Mouse (Mus musculus) kidney, embryonic 16.5 days (tissue): ENCODE data around the gene Chad. TPM values are rescaled to one million over a fixed set of nuclear protein-coding genes. Genes with fewer than 3 reads are reported as not detected.

Source experiments
- ATAC-seq: fragments of 200-750 bp; cut with Nextera tagmentation; 2 replicates; pipeline ENCODE4 v1.8.0; 2017; ENCODE audit warnings: moderate TSS enrichment; ENCODE audit not compliant: low FRiP score, low TSS enrichment
- H3K27ac ChIP-seq: fragments of 300-500 bp; sonication (generic); 2 replicates; pipeline ENCODE4 v1.5.1; 2014; ENCODE audit warnings: low read length
- H3K27me3 ChIP-seq: fragments of 300-500 bp; sonication (generic); 2 replicates; pipeline ENCODE4 v1.6.1; 2014; ENCODE audit warnings: low read length, control low read depth, mixed read lengths; ENCODE audit not compliant: insufficient read depth
- H3K36me3 ChIP-seq: fragments of 300-500 bp; sonication (generic); 2 replicates; pipeline ENCODE4 v1.6.1; 2014; ENCODE audit warnings: low read length, control low read depth, mixed read lengths; ENCODE audit not compliant: insufficient read depth
- H3K4me1 ChIP-seq: fragments of 300-500 bp; sonication (generic); 2 replicates; pipeline ENCODE4 v1.6.1; 2014; ENCODE audit warnings: low read length, control low read depth, mixed read lengths; ENCODE audit not compliant: insufficient read depth
- H3K4me2 ChIP-seq: fragments of 300-500 bp; sonication (generic); replicated peaks from 2 replicates; pipeline ENCODE4 v1.6.1; 2014; ENCODE audit warnings: low read depth, low read length
- H3K4me3 ChIP-seq: fragments of 300-500 bp; sonication (generic); 2 replicates; pipeline ENCODE4 v1.5.1; 2014; ENCODE audit warnings: mild to moderate bottlenecking, low read length
- H3K9ac ChIP-seq: fragments of 300-500 bp; sonication (generic); replicated peaks from 2 replicates; pipeline ENCODE4 v1.6.1; 2014; ENCODE audit warnings: low read length
- H3K9me3 ChIP-seq: fragments of 300-500 bp; sonication (generic); 2 replicates; pipeline ENCODE4 v1.6.1; 2016; ENCODE audit warnings: low read length, control low read depth
- WGBS: fragments of 180-500 bp; shearing (Covaris S2); extraction: QIAGEN DNeasy Blood & Tissue Kit; methylation state at CpG from one replicate; pipeline ENCODE4 v1.1.7; 2014; 5-methylcytosine and 5-hydroxymethylcytosine counted together
- polyA plus RNA-seq: library from polyadenylated mRNA; unstranded; fragments of >200 nt; fragmentation: Nextera tagmentation; extraction: Ambion mirVana; gene quantifications from 2 replicates; pipeline ENCODE4 v1.2.1, GENCODE M21; 2015

The Chad gene
- polyA plus RNA-seq, 1 experiment from 2014 or later: 0.64 TPM

- peak overlapping the region; percentile 22 for H3K4me2 ChIP-seq
- 0 out of 2 replicates have a peak, but pooled peaks cover 9% of the 10 kb centered on the region for H3K36me3 ChIP-seq
- ATAC-seq: peak; percentile 28; the same call in 1 of the 2 replicates
- no peaks in the 10 kb centered on the region for H3K27me3 ChIP-seq
- 26% methylated on average over 9 of the region's 9 CpGs for WGBS
- H3K9ac ChIP-seq: no peak overlapping the region; the same call in 1 of the 2 replicates
- peaks cover 14% of the 10 kb centered on the region for H3K4me1 ChIP-seq
- H3K27ac ChIP-seq: no peak overlapping the region
- no peak overlapping the region for H3K4me3 ChIP-seq
- H3K9me3 ChIP-seq: no peaks in the 10 kb centered on the region
Measured at GRCm38 (mm10) chr11:94543932-94544331, 20.9 kb upstream of the Chad start.

DNA sequence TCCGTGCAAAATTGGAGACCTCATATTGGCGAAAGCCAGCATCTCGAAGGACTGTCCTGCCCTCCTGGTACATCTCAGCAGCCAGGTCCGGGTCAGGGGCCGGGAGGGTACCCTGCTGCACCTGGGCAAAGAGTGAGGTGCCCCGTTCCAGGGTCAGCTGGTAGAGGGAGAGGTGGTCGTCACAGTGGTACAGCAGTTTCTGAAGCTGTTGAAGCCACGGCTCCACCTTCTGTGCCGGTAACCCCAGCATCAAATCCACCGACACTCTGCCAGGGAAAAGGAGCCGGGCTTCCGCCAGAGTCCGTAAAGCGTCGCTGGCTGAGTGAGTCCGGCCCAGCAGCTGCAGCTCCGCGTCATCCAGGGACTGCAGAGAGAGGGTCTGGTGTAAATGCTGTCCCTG lies 20.4 kb upstream of the Chad start:
- Histone ChIP-seq H3K27ac (no peak overlapping the region), H3K4me3 (0 out of 2 replicates have a peak overlapping the region, but pooled peaks have one; percentile 7), H3K4me1 (peaks cover 14% of the 10 kb centered on the region), H3K9me3 (no peaks in the 10 kb centered on the region), H3K36me3 (0 out of 2 replicates have a peak, but pooled peaks cover 9% of the 10 kb centered on the region), H3K27me3 (no peaks in the 10 kb centered on the region), H3K9ac (no peak overlapping the region; the same call in 1 of the 2 replicates), H3K4me2 (peak overlapping the region; percentile 22)
- ATAC-seq: no peak
- whole genome bisulfite sequencing: 46% methylated on average over 18 of the region's 18 CpGs

DNA sequence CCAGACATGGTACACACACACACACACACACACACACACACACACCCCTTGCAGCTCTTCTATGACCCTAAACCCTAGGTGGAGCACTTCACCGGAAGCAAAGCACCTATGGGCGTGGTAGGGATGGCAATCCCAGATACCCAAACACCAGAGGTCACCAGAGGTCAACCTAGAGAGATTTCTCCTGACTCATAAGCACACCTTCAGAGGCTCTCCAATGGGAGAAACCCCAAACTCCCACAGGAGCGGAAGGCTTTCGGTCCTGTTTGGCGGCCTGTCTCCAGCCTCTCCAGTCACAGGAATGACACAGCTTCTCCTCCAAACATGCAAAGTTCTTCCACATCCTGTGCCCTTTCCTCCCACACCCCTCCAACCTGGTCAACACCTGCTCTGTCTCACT lies 18.5 kb upstream of the Chad start:
- H3K4me2 ChIP-seq: no peak overlapping the region
- H3K4me3 ChIP-seq: no peak overlapping the region
- peaks cover 14% of the 10 kb centered on the region for H3K4me1 ChIP-seq
- H3K9me3 ChIP-seq: no peaks in the 10 kb centered on the region
- 0 out of 2 replicates have a peak, but pooled peaks cover 9% of the 10 kb centered on the region for H3K36me3 ChIP-seq
- no peaks in the 10 kb centered on the region for H3K27me3 ChIP-seq
- WGBS: 88% methylated on average over 5 of the region's 5 CpGs
- H3K27ac ChIP-seq: no peak overlapping the region
- no peak overlapping the region for H3K9ac ChIP-seq
- no peak for ATAC-seq

GRCm38 (mm10) chr11:94547271-94547670 lies 17.6 kb upstream of the Chad start:
- ATAC-seq: no peak
- H3K4me1 ChIP-seq: peaks cover 14% of the 10 kb centered on the region
- WGBS: 94% methylated on average over 6 of the region's 6 CpGs

DNA sequence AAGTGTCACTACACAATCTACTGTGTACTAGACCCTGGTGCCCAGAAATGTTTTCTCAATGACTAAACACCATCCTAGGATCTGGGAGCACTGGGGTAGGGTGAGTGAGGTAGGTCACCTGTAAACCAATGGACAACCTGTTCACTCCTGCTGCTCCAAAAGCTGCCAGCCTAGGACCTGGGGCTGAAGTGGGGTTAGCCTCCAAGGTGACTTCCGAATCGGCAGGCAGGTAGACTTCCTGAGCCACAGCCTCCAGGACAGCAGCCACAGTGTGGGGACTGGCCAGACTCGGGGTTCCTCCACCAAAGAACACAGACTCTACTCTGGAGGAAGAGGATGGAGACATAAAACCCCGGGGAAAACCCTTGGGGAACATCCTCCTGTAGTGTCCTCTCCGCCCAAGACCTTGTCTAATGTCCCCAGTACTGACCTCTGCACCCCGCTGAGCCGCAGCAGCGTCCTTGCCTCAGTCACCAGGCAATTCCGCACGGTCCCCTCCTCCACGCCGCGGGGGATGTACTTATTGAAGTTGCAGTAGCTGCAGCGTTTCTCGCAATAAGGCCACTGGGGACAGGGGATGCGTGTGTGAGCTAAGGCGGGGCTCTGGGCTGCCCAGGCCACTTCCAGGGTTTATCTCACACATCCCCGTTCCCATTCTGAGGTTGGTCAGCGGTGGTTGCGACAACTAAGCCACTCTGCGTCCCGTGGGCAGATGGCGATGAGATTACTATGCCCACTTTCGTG lies 16.6 kb upstream of the Chad start:
- Histone ChIP-seq H3K4me2 (peak overlapping the region; percentile 75), H3K9ac (peak overlapping the region; percentile 81), H3K27ac (no peak overlapping the region), H3K27me3 (no peaks in the 10 kb centered on the region), H3K9me3 (no peaks in the 10 kb centered on the region), H3K36me3 (0 out of 2 replicates have a peak, but pooled peaks cover 6% of the 10 kb centered on the region), H3K4me1 (peaks cover 14% of the 10 kb centered on the region), H3K4me3 (peak overlapping the region; percentile 65)
- ATAC-seq: peak; percentile 24; the same call in 1 of the 2 replicates
- WGBS: 11% methylated on average over 24 of the region's 24 CpGs

More at GRCm38 (mm10) chr11:94547271-94547670, 17.6 kb upstream of the Chad start:
- H3K36me3 ChIP-seq: 0 out of 2 replicates have a peak, but pooled peaks cover 5% of the 10 kb centered on the region
- no peak overlapping the region for H3K27ac ChIP-seq
- no peak overlapping the region for H3K9ac ChIP-seq
- no peak overlapping the region for H3K4me3 ChIP-seq
- H3K27me3 ChIP-seq: no peaks in the 10 kb centered on the region
- H3K9me3 ChIP-seq: no peaks in the 10 kb centered on the region
- no peak overlapping the region for H3K4me2 ChIP-seq

DNA sequence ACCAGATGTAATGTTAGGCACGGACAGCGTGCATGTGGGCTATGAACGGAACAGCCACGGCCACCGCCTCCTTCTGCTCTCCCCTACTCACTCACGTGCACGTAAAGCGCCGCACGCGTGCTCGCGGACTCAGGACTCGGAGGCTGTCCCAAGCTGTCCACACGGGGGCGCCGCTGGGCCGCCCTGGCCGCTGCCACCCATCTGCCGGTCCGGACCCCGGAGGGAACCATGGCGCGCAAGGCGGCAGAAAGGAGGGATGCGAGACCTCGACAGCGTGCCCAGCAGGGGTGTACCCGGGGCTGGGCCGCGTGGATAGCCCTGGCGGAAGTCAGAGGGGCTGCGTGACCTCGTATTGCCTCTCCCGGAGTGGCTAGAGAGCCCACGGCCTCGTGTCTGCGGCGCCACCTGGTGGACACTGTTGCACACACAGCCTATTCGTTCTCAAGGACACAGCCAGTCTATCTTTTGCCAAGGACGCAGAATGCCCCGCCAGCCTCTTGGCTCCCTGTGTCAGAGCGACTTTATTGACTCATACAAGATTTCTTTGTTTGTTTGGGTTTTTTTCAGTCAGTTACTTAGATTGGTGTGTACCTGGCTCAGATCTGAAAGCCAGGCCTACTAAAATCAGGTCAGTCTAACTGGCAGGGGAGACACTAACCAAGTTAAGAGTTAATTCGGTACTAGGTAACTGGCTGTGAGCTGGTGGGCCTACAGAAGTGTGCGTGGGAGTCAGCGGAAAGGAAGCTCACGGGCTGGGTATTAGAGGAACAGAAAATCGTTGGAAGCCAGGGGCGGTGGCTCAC lies 15.8 kb upstream of the Chad start, which contains the start of gene Rsad1:
Gene Rsad1 (minus strand): TSS at position 368 of the 803 bp plus-strand sequence.
- Histone ChIP-seq H3K4me3 (peak within 1 kb of the TSS; percentile 65), H3K27ac (peak within 1 kb of the TSS; percentile 90), H3K36me3 (0 out of 2 replicates have a peak, but pooled peaks cover 6% of the 10 kb centered on the region), H3K4me2 (peak within 1 kb of the TSS; percentile 75), H3K9ac (peak within 1 kb of the TSS; percentile 81), H3K9me3 (no peaks in the 10 kb centered on the region), H3K4me1 (peaks cover 9% of the 10 kb centered on the region), H3K27me3 (no peaks in the 10 kb centered on the region)
- WGBS: 2% methylated on average over 49 of the region's 49 CpGs
- peak; percentile 92 for ATAC-seq

DNA sequence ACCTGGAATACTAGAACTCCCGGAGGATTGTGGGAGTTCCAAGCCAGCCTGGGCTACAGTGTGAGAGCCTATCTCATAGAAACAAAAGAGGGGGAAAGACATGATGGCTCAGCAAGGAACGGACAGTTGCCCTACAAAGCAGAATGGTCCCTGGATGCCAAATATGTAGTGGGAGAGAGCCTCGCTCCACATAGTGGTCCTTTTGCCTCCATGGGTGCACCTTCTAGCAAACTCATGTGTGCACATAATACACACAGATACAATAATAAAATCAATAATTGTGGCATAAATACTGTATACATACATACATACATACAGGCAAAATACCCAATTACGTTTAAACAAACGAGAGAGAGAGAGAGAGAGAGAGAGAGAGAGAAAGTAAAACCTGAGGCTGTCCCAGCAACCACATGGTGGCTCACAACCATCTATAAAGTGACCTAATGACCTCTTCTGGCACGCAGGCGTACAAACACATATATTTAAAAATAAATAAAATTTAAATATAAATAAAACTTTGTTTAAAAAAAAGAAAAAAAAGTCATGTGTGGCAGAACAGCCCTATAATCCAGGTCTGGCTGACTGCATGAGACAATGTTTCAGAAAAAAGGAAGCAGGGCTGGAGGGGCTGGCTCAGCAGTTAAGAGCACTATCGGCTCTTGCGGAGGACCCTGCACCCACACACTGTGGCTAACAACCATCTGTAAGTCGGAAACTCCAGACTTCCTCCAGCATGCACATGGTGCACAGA lies 15.0 kb upstream of the Chad start:
- H3K27me3 ChIP-seq: no peaks in the 10 kb centered on the region
- H3K4me1 ChIP-seq: peaks cover 6% of the 10 kb centered on the region
- H3K27ac ChIP-seq: peak overlapping the region; percentile 2; the same call in 1 of the 2 replicates
- 60% methylated on average over 10 of the region's 10 CpGs for WGBS
- H3K4me2 ChIP-seq: 0 out of 2 replicates have a peak overlapping the region, but pooled peaks have one; percentile 75
- no peaks in the 10 kb centered on the region for H3K9me3 ChIP-seq
- 0 out of 2 replicates have a peak, but pooled peaks cover 6% of the 10 kb centered on the region for H3K36me3 ChIP-seq
- peak overlapping the region; percentile 81; the same call in 1 of the 2 replicates for H3K9ac ChIP-seq
- no peak for ATAC-seq
- H3K4me3 ChIP-seq: no peak overlapping the region

- no peak for ATAC-seq
- Histone ChIP-seq H3K9ac (no peak overlapping the region), H3K4me2 (no peak overlapping the region), H3K27me3 (no peaks in the 10 kb centered on the region), H3K4me1 (peaks cover 6% of the 10 kb centered on the region), H3K9me3 (no peaks in the 10 kb centered on the region), H3K36me3 (0 out of 2 replicates have a peak, but pooled peaks cover 6% of the 10 kb centered on the region), H3K4me3 (no peak overlapping the region), H3K27ac (no peak overlapping the region)
- 72% methylated on average over 5 of the region's 5 CpGs for WGBS
Measured at GRCm38 (mm10) chr11:94550442-94550744, 14.5 kb upstream of the Chad start.

DNA sequence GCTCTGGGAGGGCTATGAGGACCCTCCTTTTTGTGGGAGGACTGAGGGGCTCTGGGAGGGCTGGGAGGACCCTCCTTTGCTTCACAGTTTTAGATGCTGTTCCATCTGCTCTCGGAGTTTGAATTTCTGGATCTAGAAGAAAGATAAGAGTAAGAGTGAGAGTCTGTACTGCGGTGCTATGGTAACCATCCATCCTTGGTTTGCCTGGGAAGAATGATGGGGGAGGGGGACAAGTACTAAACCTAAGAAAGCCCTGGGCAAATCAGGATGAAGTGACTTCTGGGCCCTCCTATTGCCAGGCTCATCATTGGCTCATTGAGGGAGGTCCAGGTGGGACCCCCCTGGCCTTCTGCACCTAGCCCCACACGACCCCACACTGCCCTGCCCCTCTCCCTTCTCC lies 6.6 kb upstream of the Chad start:
- H3K27me3 ChIP-seq: no peaks in the 10 kb centered on the region
- no peaks in the 10 kb centered on the region for H3K4me1 ChIP-seq
- no peak overlapping the region for H3K27ac ChIP-seq
- H3K9ac ChIP-seq: no peak overlapping the region
- no peak overlapping the region for H3K4me3 ChIP-seq
- peaks cover 8% of the 10 kb centered on the region; the same call in 1 of the 2 replicates for H3K36me3 ChIP-seq
- H3K9me3 ChIP-seq: no peaks in the 10 kb centered on the region
- WGBS: 71% methylated on average over 3 of the region's 3 CpGs
- no peak for ATAC-seq
- no peak overlapping the region for H3K4me2 ChIP-seq
